Mouse (Mus musculus): ENCODE measurements around the gene Plaur. TPM values are rescaled to one million over a fixed set of nuclear protein-coding genes. Genes with fewer than 3 reads are reported as not detected.

Gene Plaur
- polyA plus RNA-seq, 1 experiment from 2014 or later = 1.8 TPM

DNA sequence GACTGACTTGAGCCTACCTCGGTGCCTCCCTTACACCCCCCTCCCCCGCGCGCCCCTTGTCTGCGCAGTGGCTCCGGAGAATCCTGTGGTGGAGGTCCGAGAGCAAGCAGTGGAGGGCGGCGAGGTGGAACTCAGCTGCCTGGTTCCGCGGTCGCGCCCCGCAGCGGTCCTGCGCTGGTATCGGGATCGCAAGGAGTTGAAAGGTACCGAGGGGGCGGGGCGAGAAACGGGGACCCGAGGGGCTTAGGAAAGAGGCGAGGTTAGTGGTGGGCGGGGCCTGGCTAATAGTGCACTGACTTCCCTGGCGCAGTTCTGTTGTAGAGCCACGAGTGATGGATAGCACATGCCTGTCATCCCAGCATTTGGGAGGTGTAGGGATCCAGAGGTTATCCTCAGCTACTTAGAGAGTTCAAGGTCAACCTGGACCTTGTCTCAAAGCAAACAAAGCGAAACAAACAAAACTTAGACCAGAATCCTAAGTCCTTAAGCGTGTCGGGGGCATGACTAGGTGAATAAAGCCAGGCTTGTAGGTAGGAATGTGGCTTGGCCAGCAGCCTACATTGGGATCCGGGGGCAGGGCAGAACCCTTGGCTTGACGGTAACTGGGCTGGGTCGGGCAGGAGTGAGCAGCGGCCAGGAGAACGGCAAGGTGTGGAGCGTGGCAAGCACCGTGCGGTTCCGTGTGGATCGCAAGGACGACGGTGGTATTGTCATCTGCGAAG lies 37.7 kb downstream of the Plaur start:
- Histone ChIP-seq H3K4me1 (ENCODE audit: control insufficient read depth, insufficient read depth, low read depth, low read length) (peaks cover 11% of the 10 kb centered on the region; the same call in 1 of the 2 replicates), H3K9me3 (ENCODE audit: control insufficient read depth, low read length) (0 out of 2 replicates have a peak, but pooled peaks cover 4% of the 10 kb centered on the region), H3K9ac (ENCODE audit: low read depth, low read length) (no peak overlapping the region), H3K36me3 (ENCODE audit: control insufficient read depth, insufficient read depth, low read length) (peaks cover 24% of the 10 kb centered on the region), H3K27ac (ENCODE audit: low read depth, low read length) (no peak overlapping the region), H3K4me2 (ENCODE audit: low read length) (peak overlapping the region; percentile 29; the same call in 1 of the 2 replicates), H3K27me3 (replicated peaks; ENCODE audit: control insufficient read depth, insufficient read depth, low read length) (no peaks in the 10 kb centered on the region), H3K4me3 (ENCODE audit: low read length) (no peak overlapping the region)
- peak; percentile 25; the same call in 1 of the 2 replicates for ATAC-seq
- WGBS = 21% methylated on average over 43 of the region's 43 CpGs

DNA sequence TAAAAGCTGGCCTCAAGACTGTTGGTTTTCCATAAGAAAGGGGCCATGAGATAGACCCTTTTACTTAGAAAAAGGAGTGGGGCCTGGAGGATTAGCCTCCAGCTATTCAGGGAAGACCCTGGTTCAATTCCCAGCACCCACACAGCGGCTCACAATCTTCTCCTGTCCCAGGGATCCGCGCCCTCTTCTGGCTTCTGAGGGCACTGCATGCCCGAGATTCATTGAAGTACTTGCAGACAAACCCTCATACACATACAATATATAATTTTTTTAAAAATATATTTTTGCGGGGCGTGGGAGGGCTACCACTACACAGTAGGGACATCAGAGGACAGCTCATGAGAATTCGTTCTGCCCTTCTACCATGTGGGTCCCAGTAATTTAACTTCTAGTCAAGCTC lies 38.6 kb downstream of the Plaur start:
- H3K36me3 ChIP-seq (ENCODE audit: control insufficient read depth, insufficient read depth, low read length) = peaks cover 24% of the 10 kb centered on the region
- H3K9me3 ChIP-seq (ENCODE audit: control insufficient read depth, low read length) = 0 out of 2 replicates have a peak, but pooled peaks cover 4% of the 10 kb centered on the region
- no peak overlapping the region for H3K4me2 ChIP-seq (ENCODE audit: low read length)
- H3K27me3 ChIP-seq (replicated peaks; ENCODE audit: control insufficient read depth, insufficient read depth, low read length) = no peaks in the 10 kb centered on the region
- H3K9ac ChIP-seq (ENCODE audit: low read depth, low read length) = no peak overlapping the region
- WGBS = 42% methylated on average over 7 of the region's 7 CpGs
- no peak overlapping the region for H3K4me3 ChIP-seq (ENCODE audit: low read length)
- peaks cover 17% of the 10 kb centered on the region for H3K4me1 ChIP-seq (ENCODE audit: control insufficient read depth, insufficient read depth, low read depth, low read length)
- ATAC-seq = no peak
- H3K27ac ChIP-seq (ENCODE audit: low read depth, low read length) = no peak overlapping the region

DNA sequence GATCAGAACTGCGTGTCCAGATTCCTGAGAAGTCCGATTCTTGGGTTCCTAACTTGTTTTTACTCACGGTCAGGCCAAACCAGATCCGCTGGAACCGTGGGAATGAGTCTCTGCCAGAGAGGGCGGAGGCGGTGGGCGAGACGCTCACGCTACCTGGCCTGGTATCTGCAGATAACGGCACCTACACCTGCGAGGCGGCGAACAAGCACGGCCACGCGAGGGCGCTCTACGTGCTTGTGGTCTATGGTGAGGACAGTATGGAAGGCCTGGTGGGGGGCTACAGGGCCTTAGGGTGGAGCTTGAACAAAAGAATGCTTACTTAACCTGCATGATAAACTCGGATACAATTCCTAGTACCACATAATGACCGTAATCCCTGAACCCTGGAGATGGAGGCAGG lies 39.2 kb downstream of the Plaur start:
- peaks cover 24% of the 10 kb centered on the region for H3K36me3 ChIP-seq (ENCODE audit: control insufficient read depth, insufficient read depth, low read length)
- no peak for ATAC-seq
- H3K27ac ChIP-seq (ENCODE audit: low read depth, low read length) = no peak overlapping the region
- 0 out of 2 replicates have a peak, but pooled peaks cover 4% of the 10 kb centered on the region for H3K9me3 ChIP-seq (ENCODE audit: control insufficient read depth, low read length)
- no peak overlapping the region for H3K4me3 ChIP-seq (ENCODE audit: low read length)
- WGBS = 60% methylated on average over 21 of the region's 21 CpGs
- H3K4me1 ChIP-seq (ENCODE audit: control insufficient read depth, insufficient read depth, low read depth, low read length) = peaks cover 20% of the 10 kb centered on the region
- H3K27me3 ChIP-seq (replicated peaks; ENCODE audit: control insufficient read depth, insufficient read depth, low read length) = no peaks in the 10 kb centered on the region
- no peak overlapping the region for H3K4me2 ChIP-seq (ENCODE audit: low read length)
- H3K9ac ChIP-seq (ENCODE audit: low read depth, low read length) = no peak overlapping the region

DNA sequence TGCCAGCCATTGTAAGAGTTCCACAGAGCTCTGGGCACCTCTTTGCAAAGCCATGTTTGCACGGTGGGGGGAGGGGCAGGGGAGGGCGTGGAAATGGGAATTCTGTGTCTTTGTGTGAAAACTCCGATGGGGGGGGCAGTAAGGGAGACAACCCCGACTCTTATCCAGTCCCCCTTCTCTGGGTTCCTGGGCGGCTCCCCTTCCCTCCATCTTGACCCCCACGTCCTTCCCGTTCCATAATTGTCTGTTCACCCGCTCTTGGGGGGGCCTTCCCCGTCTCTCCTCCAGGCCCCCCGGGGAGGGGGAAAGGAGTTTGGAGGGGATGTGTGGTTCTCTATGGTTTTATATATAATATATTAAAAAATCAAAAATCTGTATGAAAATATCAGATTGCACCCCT lies 41.7 kb downstream of the Plaur start:
- no peak overlapping the region for H3K27ac ChIP-seq (ENCODE audit: low read depth, low read length)
- H3K9ac ChIP-seq (ENCODE audit: low read depth, low read length) = 0 out of 2 replicates have a peak overlapping the region, but pooled peaks have one; percentile 3
- H3K4me2 ChIP-seq (ENCODE audit: low read length) = no peak overlapping the region; the same call in 1 of the 2 replicates
- peaks cover 24% of the 10 kb centered on the region for H3K36me3 ChIP-seq (ENCODE audit: control insufficient read depth, insufficient read depth, low read length)
- 23% methylated on average over 10 of the region's 10 CpGs for WGBS
- H3K9me3 ChIP-seq (ENCODE audit: control insufficient read depth, low read length) = 0 out of 2 replicates have a peak, but pooled peaks cover 4% of the 10 kb centered on the region
- no peak for ATAC-seq
- no peaks in the 10 kb centered on the region for H3K27me3 ChIP-seq (replicated peaks; ENCODE audit: control insufficient read depth, insufficient read depth, low read length)
- no peak overlapping the region for H3K4me3 ChIP-seq (ENCODE audit: low read length)
- H3K4me1 ChIP-seq (ENCODE audit: control insufficient read depth, insufficient read depth, low read depth, low read length) = peaks cover 25% of the 10 kb centered on the region

DNA sequence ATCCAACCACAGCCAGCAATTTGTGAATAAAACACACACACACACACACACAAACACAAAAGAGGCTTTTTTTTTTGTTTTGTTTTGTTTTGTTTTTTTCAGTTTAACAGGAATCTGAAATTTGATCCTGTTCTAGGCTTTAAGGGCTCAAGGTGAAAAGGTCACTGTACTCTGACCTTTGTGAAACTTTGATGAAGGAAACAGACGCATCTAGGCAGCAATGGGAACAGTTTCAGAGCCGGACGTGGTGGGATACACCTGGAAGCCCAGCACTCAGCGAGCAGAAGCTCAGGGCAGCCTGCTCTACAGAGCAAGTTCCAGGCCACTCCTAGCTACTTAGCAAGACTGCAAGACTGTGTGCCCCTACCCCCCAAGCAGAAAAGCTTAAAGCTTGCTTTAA lies 42.6 kb downstream of the Plaur start:
- Histone ChIP-seq H3K4me1 (ENCODE audit: control insufficient read depth, insufficient read depth, low read depth, low read length) (peaks cover 27% of the 10 kb centered on the region), H3K27ac (ENCODE audit: low read depth, low read length) (peak overlapping the region; percentile 100), H3K4me3 (ENCODE audit: low read length) (no peak overlapping the region), H3K4me2 (ENCODE audit: low read length) (no peak overlapping the region; the same call in 1 of the 2 replicates), H3K36me3 (ENCODE audit: control insufficient read depth, insufficient read depth, low read length) (peaks cover 23% of the 10 kb centered on the region), H3K9ac (ENCODE audit: low read depth, low read length) (no peak overlapping the region), H3K9me3 (ENCODE audit: control insufficient read depth, low read length) (0 out of 2 replicates have a peak, but pooled peaks cover 4% of the 10 kb centered on the region), H3K27me3 (replicated peaks; ENCODE audit: control insufficient read depth, insufficient read depth, low read length) (no peaks in the 10 kb centered on the region)
- WGBS = 25% methylated on average over 4 of the region's 4 CpGs
- no peak for ATAC-seq

DNA sequence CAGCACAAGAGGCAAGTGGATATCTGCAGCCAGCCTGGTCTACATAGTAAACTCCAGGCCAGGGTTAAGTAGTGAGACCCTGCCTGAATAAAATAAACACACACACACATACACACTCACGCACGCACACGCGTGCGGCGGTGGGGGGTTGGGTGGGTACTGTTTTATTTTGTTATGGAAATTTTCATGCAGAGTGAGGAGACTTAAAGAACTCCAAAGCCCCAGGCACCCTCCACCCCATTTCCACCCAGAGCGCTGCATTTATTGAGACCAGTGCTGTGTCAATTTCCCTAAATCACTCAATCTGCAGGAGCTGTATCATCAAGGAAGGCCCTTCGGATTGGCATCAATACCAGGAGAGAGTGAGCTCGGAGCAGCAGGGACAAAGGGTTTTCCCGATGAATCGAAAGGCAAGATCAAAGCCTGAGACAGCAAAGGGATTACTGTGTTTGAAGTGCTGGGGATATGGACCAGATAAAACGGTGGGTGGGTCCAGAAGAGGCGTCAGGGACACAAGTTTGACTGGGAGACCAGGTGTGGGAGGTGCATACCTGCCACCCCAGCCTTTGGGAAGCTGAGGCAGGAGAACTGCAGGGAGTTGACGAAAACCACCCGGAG lies 43.3 kb downstream of the Plaur start:
- peaks cover 17% of the 10 kb centered on the region for H3K36me3 ChIP-seq (ENCODE audit: control insufficient read depth, insufficient read depth, low read length)
- H3K27ac ChIP-seq (ENCODE audit: low read depth, low read length) = peak overlapping the region; percentile 100
- no peaks in the 10 kb centered on the region for H3K27me3 ChIP-seq (replicated peaks; ENCODE audit: control insufficient read depth, insufficient read depth, low read length)
- H3K4me2 ChIP-seq (ENCODE audit: low read length) = peak overlapping the region; percentile 76
- peaks cover 28% of the 10 kb centered on the region for H3K4me1 ChIP-seq (ENCODE audit: control insufficient read depth, insufficient read depth, low read depth, low read length)
- peak overlapping the region; percentile 96; the same call in 1 of the 2 replicates for H3K9ac ChIP-seq (ENCODE audit: low read depth, low read length)
- H3K9me3 ChIP-seq (ENCODE audit: control insufficient read depth, low read length) = 0 out of 2 replicates have a peak, but pooled peaks cover 4% of the 10 kb centered on the region
- no peak for ATAC-seq
- 10% methylated on average over 15 of the region's 15 CpGs for WGBS
- H3K4me3 ChIP-seq (ENCODE audit: low read length) = peak overlapping the region; percentile 1; the same call in 1 of the 2 replicates

DNA sequence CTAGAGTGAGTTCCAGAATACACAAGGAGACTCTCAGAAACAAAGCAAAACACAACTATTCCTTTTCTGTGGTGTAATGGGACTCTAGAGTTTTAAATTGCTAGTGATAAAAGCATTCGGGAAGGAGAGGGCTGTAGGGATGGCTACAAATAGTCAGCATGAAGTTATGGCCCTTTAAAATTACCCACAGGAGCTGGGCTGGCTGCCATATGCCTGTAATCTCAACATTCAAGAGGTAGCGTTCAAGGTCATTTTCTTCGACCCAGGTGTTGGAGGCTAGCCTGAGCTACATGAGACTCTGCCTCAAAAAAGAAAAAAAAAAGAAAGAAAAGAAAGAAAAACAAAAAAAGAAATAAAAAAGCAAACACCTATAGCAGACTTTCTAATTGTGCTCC lies 43.8 kb downstream of the Plaur start:
- Histone ChIP-seq H3K27me3 (replicated peaks; ENCODE audit: control insufficient read depth, insufficient read depth, low read length) (no peaks in the 10 kb centered on the region), H3K36me3 (ENCODE audit: control insufficient read depth, insufficient read depth, low read length) (peaks cover 16% of the 10 kb centered on the region), H3K4me1 (ENCODE audit: control insufficient read depth, insufficient read depth, low read depth, low read length) (peaks cover 30% of the 10 kb centered on the region), H3K9me3 (ENCODE audit: control insufficient read depth, low read length) (no peaks in the 10 kb centered on the region), H3K4me3 (ENCODE audit: low read length) (peak overlapping the region; percentile 65), H3K9ac (ENCODE audit: low read depth, low read length) (peak overlapping the region; percentile 96; the same call in 1 of the 2 replicates), H3K4me2 (ENCODE audit: low read length) (peak overlapping the region; percentile 76), H3K27ac (ENCODE audit: low read depth, low read length) (peak overlapping the region; percentile 100)
- ATAC-seq = no peak
- 6% methylated on average over 3 of the region's 3 CpGs for WGBS

DNA sequence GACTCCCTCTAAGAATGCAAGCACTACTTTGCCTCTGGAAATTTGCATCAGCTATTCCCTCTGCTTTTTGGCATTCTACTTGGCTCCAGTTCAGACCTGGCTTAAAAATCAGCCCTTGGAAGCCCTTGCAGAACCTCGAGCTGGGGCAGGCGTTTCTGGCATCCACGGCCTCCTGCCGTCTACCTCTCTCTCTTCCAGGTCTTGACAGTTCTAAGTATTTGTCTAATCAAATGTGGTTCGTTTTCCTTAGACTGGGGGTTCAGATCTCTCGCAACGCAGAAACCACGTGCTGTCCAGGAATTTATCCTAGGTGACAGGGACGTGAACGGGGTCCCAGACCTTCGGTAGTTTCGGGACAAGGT lies 44.2 kb downstream of the Plaur start:
- WGBS = 0% methylated on average over 12 of the region's 12 CpGs
- peak overlapping the region; percentile 100 for H3K27ac ChIP-seq (ENCODE audit: low read depth, low read length)
- H3K4me1 ChIP-seq (ENCODE audit: control insufficient read depth, insufficient read depth, low read depth, low read length) = peaks cover 30% of the 10 kb centered on the region
- peaks cover 16% of the 10 kb centered on the region for H3K36me3 ChIP-seq (ENCODE audit: control insufficient read depth, insufficient read depth, low read length)
- H3K9me3 ChIP-seq (ENCODE audit: control insufficient read depth, low read length) = no peaks in the 10 kb centered on the region
- H3K4me2 ChIP-seq (ENCODE audit: low read length) = peak overlapping the region; percentile 76
- H3K9ac ChIP-seq (ENCODE audit: low read depth, low read length) = peak overlapping the region; percentile 96
- ATAC-seq = peak; percentile 15
- H3K4me3 ChIP-seq (ENCODE audit: low read length) = peak overlapping the region; percentile 65
- no peaks in the 10 kb centered on the region for H3K27me3 ChIP-seq (replicated peaks; ENCODE audit: control insufficient read depth, insufficient read depth, low read length)

Measured in hindbrain, embryonic 16.5 days (tissue).